Mouse (Mus musculus) heart, embryonic 16.5 days (tissue): Measurements from ENCODE around the gene Nek4. TPM values are rescaled to one million over a fixed set of nuclear protein-coding genes. Genes with fewer than 3 reads are reported as not detected.
A peak's percentile ranks its signal among the peaks of the same experiment; 100 is the strongest.

Source experiments
- ATAC-seq: fragments of 200-750 bp; cut with Nextera tagmentation; replicated peaks from 2 replicates; pipeline ENCODE4 v1.8.0; 2017; ENCODE audit warnings: moderate number of reproducible peaks; ENCODE audit not compliant: insufficient read depth, low FRiP score; ENCODE audit errors: extremely low read depth
- H3K27ac ChIP-seq: fragments of 300-500 bp; sonication (generic); 2 replicates; pipeline ENCODE4 v1.5.1; 2014; ENCODE audit warnings: mild to moderate bottlenecking, low read length, control low read depth, moderate library complexity
- H3K27me3 ChIP-seq: fragments of 300-500 bp; sonication (generic); 2 replicates; pipeline ENCODE4 v1.6.1; 2014; ENCODE audit warnings: low read length, mixed read lengths; ENCODE audit not compliant: control insufficient read depth, insufficient read depth
- H3K36me3 ChIP-seq: fragments of 300-500 bp; sonication (generic); 2 replicates; pipeline ENCODE4 v1.6.1; 2014; ENCODE audit not compliant: control insufficient read depth, insufficient read depth
- H3K4me1 ChIP-seq: fragments of 300-500 bp; sonication (generic); 2 replicates; pipeline ENCODE4 v1.6.1; 2014; ENCODE audit warnings: low read length, mixed read lengths; ENCODE audit not compliant: control insufficient read depth, insufficient read depth
- H3K4me2 ChIP-seq: fragments of 300-500 bp; sonication (generic); 2 replicates; pipeline ENCODE4 v1.6.1; 2014; ENCODE audit warnings: low read depth, mild to moderate bottlenecking, control low read depth, low read length
- H3K4me3 ChIP-seq: fragments of 300-500 bp; sonication (generic); 2 replicates; pipeline ENCODE4 v1.5.1; 2014; ENCODE audit warnings: mild to moderate bottlenecking, control low read depth, low read length
- H3K9ac ChIP-seq: fragments of 300-500 bp; sonication (generic); 2 replicates; pipeline ENCODE4 v1.6.1; 2014; ENCODE audit warnings: low read length, control low read depth
- H3K9me3 ChIP-seq: fragments of 300-500 bp; sonication (generic); replicated peaks from 2 replicates; pipeline ENCODE4 v1.6.1; 2016; ENCODE audit warnings: low read length; ENCODE audit not compliant: control insufficient read depth
- WGBS: fragments of 180-500 bp; shearing (Covaris S2); extraction: QIAGEN DNeasy Blood & Tissue Kit; methylation state at CpG from one replicate; pipeline ENCODE4 v1.1.7; 2014; 5-methylcytosine and 5-hydroxymethylcytosine counted together
- polyA plus RNA-seq: library from polyadenylated mRNA; unstranded; fragments of >200 nt; fragmentation: Nextera tagmentation; extraction: Ambion mirVana; gene quantifications from 2 replicates; pipeline ENCODE4 v1.2.1, GENCODE M21; 2015

Gene Nek4
- polyA plus RNA-seq, 1 experiment from 2014 or later = 5.6 TPM

- peaks cover 16% of the 10 kb centered on the region for H3K4me1 ChIP-seq
- peak overlapping the region; percentile 74 for H3K4me2 ChIP-seq
- ATAC-seq = peak; percentile 95
- peaks cover 39% of the 10 kb centered on the region for H3K36me3 ChIP-seq
- no peaks in the 10 kb centered on the region for H3K27me3 ChIP-seq
- no peaks in the 10 kb centered on the region for H3K9me3 ChIP-seq
- peak overlapping the region; percentile 99 for H3K27ac ChIP-seq
- H3K4me3 ChIP-seq = peak overlapping the region; percentile 92
- 3% methylated on average over 37 of the region's 56 CpGs for WGBS
- H3K9ac ChIP-seq = peak overlapping the region; percentile 94
These were observed 68.4 kb downstream of the Nek4 start for GRCm38 (mm10) chr14:31019331-31020205.

- 19% methylated on average over 1 of the region's 1 CpGs for WGBS
- ATAC-seq = no peak
- H3K36me3 ChIP-seq = peaks cover 35% of the 10 kb centered on the region
- no peak overlapping the region for H3K4me2 ChIP-seq
- H3K4me3 ChIP-seq = no peak overlapping the region
- H3K27ac ChIP-seq = no peak overlapping the region
- no peaks in the 10 kb centered on the region for H3K9me3 ChIP-seq
- no peaks in the 10 kb centered on the region for H3K27me3 ChIP-seq
- H3K9ac ChIP-seq = no peak overlapping the region
- peaks cover 13% of the 10 kb centered on the region for H3K4me1 ChIP-seq
These were observed 71.4 kb downstream of the Nek4 start for GRCm38 (mm10) chr14:31022579-31022978.

GRCm38 (mm10) chr14:31025785-31026184 lies 74.6 kb downstream of the Nek4 start:
- Histone ChIP-seq H3K4me3 (no peak overlapping the region), H3K4me1 (peaks cover under 1% of the 10 kb centered on the region; the same call in 1 of the 2 replicates), H3K27ac (no peak overlapping the region), H3K4me2 (no peak overlapping the region), H3K27me3 (no peaks in the 10 kb centered on the region), H3K36me3 (peaks cover 45% of the 10 kb centered on the region), H3K9me3 (no peaks in the 10 kb centered on the region), H3K9ac (no peak overlapping the region)
- ATAC-seq = no peak
- 86% methylated on average over 3 of the region's 3 CpGs for WGBS

Other genes with a start within 250 kb of the Nek4 start
- 9.2 and 9.5 TPM in 2 replicates for gene Sfmbt1, start 236.5 kb upstream of the Nek4 start, polyA plus RNA-seq
- gene Tmem110, start 125.8 kb upstream of the Nek4 start, polyA plus RNA-seq = 13.2 and 15.0 TPM in 2 replicates
- 4.6 and 5.6 TPM in 2 replicates for gene Mustn1, start 72.2 kb upstream of the Nek4 start, polyA plus RNA-seq
- gene Itih4, start 64.9 kb upstream of the Nek4 start, polyA plus RNA-seq = 0.38 and 0.41 TPM in 2 replicates
- gene Itih3, start 27.6 kb upstream of the Nek4 start, polyA plus RNA-seq = 1.1 and 1.5 TPM in 2 replicates
- gene Itih1, start 8.1 kb upstream of the Nek4 start, polyA plus RNA-seq = 0.05 and 0.10 TPM in 2 replicates
- 43.7 and 45.2 TPM in 2 replicates for gene Glt8d1, start 50.0 kb downstream of the Nek4 start, polyA plus RNA-seq
- gene Spcs1, start 50.3 kb downstream of the Nek4 start, polyA plus RNA-seq = 337 and 339 TPM in 2 replicates
- 97.9 and 98.3 TPM in 2 replicates for gene Pbrm1, start 67.8 kb downstream of the Nek4 start, polyA plus RNA-seq
- 53.1 and 63.0 TPM in 2 replicates for gene Gnl3, start 67.8 kb downstream of the Nek4 start, polyA plus RNA-seq
- 90.4 and 95.8 TPM in 2 replicates for gene Smim4, start 177.6 kb downstream of the Nek4 start, polyA plus RNA-seq
- 288 and 319 TPM in 2 replicates for gene Nt5dc2, start 179.7 kb downstream of the Nek4 start, polyA plus RNA-seq
- gene Stab1, start 217.3 kb downstream of the Nek4 start, polyA plus RNA-seq = 36.6 and 43.8 TPM in 2 replicates